Mouse (Mus musculus): ENCODE results near the gene Rnf181. TPM values are rescaled to one million over a fixed set of nuclear protein-coding genes. Genes with fewer than 3 reads are reported as not detected.

The Rnf181 gene
- polyA plus RNA-seq, 1 experiment from 2014 or later: 103 TPM

- H3K4me2 ChIP-seq (replicated peaks; ENCODE audit: low read depth, low read length): no peak overlapping the region
- no peak for ATAC-seq (ENCODE audit: low FRiP score, low TSS enrichment)
Observed at GRCm38 (mm10) chr6:72352636-72353405, 13.9 kb downstream of the Rnf181 start.

GRCm38 (mm10) chr6:72350214-72350613, 16.5 kb downstream of the Rnf181 start:
- Histone ChIP-seq H3K9ac (ENCODE audit: low read depth, low read length) (no peak overlapping the region), H3K4me1 (ENCODE audit: control insufficient read depth, insufficient read depth, low read length) (peaks cover 13% of the 10 kb centered on the region), H3K27ac (ENCODE audit: low read depth, low read length) (no peak overlapping the region), H3K4me2 (replicated peaks; ENCODE audit: low read depth, low read length) (no peak overlapping the region), H3K27me3 (ENCODE audit: control insufficient read depth, insufficient read depth, low read length) (no peaks in the 10 kb centered on the region), H3K4me3 (ENCODE audit: low read length) (no peak overlapping the region), H3K9me3 (ENCODE audit: control insufficient read depth, low read length) (no peaks in the 10 kb centered on the region), H3K36me3 (ENCODE audit: control insufficient read depth, insufficient read depth, low read length) (peaks cover 25% of the 10 kb centered on the region)
- WGBS: 86% methylated on average over 2 of the region's 2 CpGs
- ATAC-seq (ENCODE audit: low FRiP score, low TSS enrichment): no peak

More at GRCm38 (mm10) chr6:72352636-72353405, 13.9 kb downstream of the Rnf181 start:
- no peaks in the 10 kb centered on the region for H3K9me3 ChIP-seq (ENCODE audit: control insufficient read depth, low read length)
- WGBS: 75% methylated on average over 5 of the region's 5 CpGs
- H3K9ac ChIP-seq (ENCODE audit: low read depth, low read length): no peak overlapping the region
- H3K4me1 ChIP-seq (ENCODE audit: control insufficient read depth, insufficient read depth, low read length): peaks cover 6% of the 10 kb centered on the region
- peaks cover 28% of the 10 kb centered on the region for H3K36me3 ChIP-seq (ENCODE audit: control insufficient read depth, insufficient read depth, low read length)
- no peaks in the 10 kb centered on the region for H3K27me3 ChIP-seq (ENCODE audit: control insufficient read depth, insufficient read depth, low read length)
- H3K27ac ChIP-seq (ENCODE audit: low read depth, low read length): no peak overlapping the region
- no peak overlapping the region for H3K4me3 ChIP-seq (ENCODE audit: low read length)

GRCm38 (mm10) chr6:72348411-72348810, 18.3 kb downstream of the Rnf181 start:
- peak overlapping the region; percentile 76; the same call in 1 of the 2 replicates for H3K9ac ChIP-seq (ENCODE audit: low read depth, low read length)
- ATAC-seq (ENCODE audit: low FRiP score, low TSS enrichment): no peak
- peak overlapping the region; percentile 50 for H3K4me3 ChIP-seq (ENCODE audit: low read length)

GRCm38 (mm10) chr6:72347166-72347941, 19.4 kb downstream of the Rnf181 start, which contains the start of gene 0610030E20Rik:
Gene 0610030E20Rik, plus strand, starts transcription at chr6:72347317.
- peaks cover 25% of the 10 kb centered on the region for H3K4me1 ChIP-seq (ENCODE audit: control insufficient read depth, insufficient read depth, low read length)
- H3K9ac ChIP-seq (ENCODE audit: low read depth, low read length): peak within 1 kb of the TSS; percentile 76
- peak within 1 kb of the TSS; percentile 75 for H3K27ac ChIP-seq (ENCODE audit: low read depth, low read length)
- H3K36me3 ChIP-seq (ENCODE audit: control insufficient read depth, insufficient read depth, low read length): peaks cover 25% of the 10 kb centered on the region
- peak; percentile 73 for ATAC-seq (ENCODE audit: low FRiP score, low TSS enrichment)
- no peaks in the 10 kb centered on the region for H3K9me3 ChIP-seq (ENCODE audit: control insufficient read depth, low read length)
- peak within 1 kb of the TSS; percentile 68 for H3K4me2 ChIP-seq (replicated peaks; ENCODE audit: low read depth, low read length)
- no peaks in the 10 kb centered on the region for H3K27me3 ChIP-seq (ENCODE audit: control insufficient read depth, insufficient read depth, low read length)
- under 1% methylated on average over 62 of the region's 72 CpGs for WGBS
- H3K4me3 ChIP-seq (ENCODE audit: low read length): peak within 1 kb of the TSS; percentile 50

More at GRCm38 (mm10) chr6:72348411-72348810, 18.3 kb downstream of the Rnf181 start:
- WGBS: 86% methylated on average over 10 of the region's 10 CpGs
- H3K27me3 ChIP-seq (ENCODE audit: control insufficient read depth, insufficient read depth, low read length): no peaks in the 10 kb centered on the region
- H3K4me1 ChIP-seq (ENCODE audit: control insufficient read depth, insufficient read depth, low read length): peaks cover 24% of the 10 kb centered on the region
- H3K27ac ChIP-seq (ENCODE audit: low read depth, low read length): no peak overlapping the region
- no peaks in the 10 kb centered on the region for H3K9me3 ChIP-seq (ENCODE audit: control insufficient read depth, low read length)
- H3K4me2 ChIP-seq (replicated peaks; ENCODE audit: low read depth, low read length): peak overlapping the region; percentile 68
- peaks cover 25% of the 10 kb centered on the region for H3K36me3 ChIP-seq (ENCODE audit: control insufficient read depth, insufficient read depth, low read length)

GRCm38 (mm10) chr6:72346261-72346660, 20.5 kb downstream of the Rnf181 start:
- WGBS: 86% methylated on average over 4 of the region's 4 CpGs
- Histone ChIP-seq H3K27ac (ENCODE audit: low read depth, low read length) (no peak overlapping the region), H3K4me1 (ENCODE audit: control insufficient read depth, insufficient read depth, low read length) (peaks cover 25% of the 10 kb centered on the region), H3K36me3 (ENCODE audit: control insufficient read depth, insufficient read depth, low read length) (peaks cover 26% of the 10 kb centered on the region), H3K4me3 (ENCODE audit: low read length) (0 out of 2 replicates have a peak overlapping the region, but pooled peaks have one; percentile 50), H3K27me3 (ENCODE audit: control insufficient read depth, insufficient read depth, low read length) (no peaks in the 10 kb centered on the region), H3K4me2 (replicated peaks; ENCODE audit: low read depth, low read length) (no peak overlapping the region; the same call in 1 of the 2 replicates), H3K9me3 (ENCODE audit: control insufficient read depth, low read length) (no peaks in the 10 kb centered on the region), H3K9ac (ENCODE audit: low read depth, low read length) (no peak overlapping the region)
- ATAC-seq (ENCODE audit: low FRiP score, low TSS enrichment): no peak

GRCm38 (mm10) chr6:72345633-72346032, 21.1 kb downstream of the Rnf181 start:
- Histone ChIP-seq H3K4me3 (ENCODE audit: low read length) (peak overlapping the region; percentile 86), H3K9me3 (ENCODE audit: control insufficient read depth, low read length) (no peaks in the 10 kb centered on the region), H3K9ac (ENCODE audit: low read depth, low read length) (no peak overlapping the region; the same call in 1 of the 2 replicates), H3K4me1 (ENCODE audit: control insufficient read depth, insufficient read depth, low read length) (peaks cover 25% of the 10 kb centered on the region), H3K4me2 (replicated peaks; ENCODE audit: low read depth, low read length) (peak overlapping the region; percentile 88), H3K27me3 (ENCODE audit: control insufficient read depth, insufficient read depth, low read length) (no peaks in the 10 kb centered on the region), H3K36me3 (ENCODE audit: control insufficient read depth, insufficient read depth, low read length) (peaks cover 24% of the 10 kb centered on the region), H3K27ac (ENCODE audit: low read depth, low read length) (no peak overlapping the region)
- WGBS: 53% methylated on average over 6 of the region's 6 CpGs
- no peak for ATAC-seq (ENCODE audit: low FRiP score, low TSS enrichment)

GRCm38 (mm10) chr6:72345074-72345567, 21.6 kb downstream of the Rnf181 start, which contains the start of gene Usp39:
Gene Usp39, minus strand, starts transcription at chr6:72345184.
- Histone ChIP-seq H3K4me3 (ENCODE audit: low read length) (peak within 1 kb of the TSS; percentile 86), H3K36me3 (ENCODE audit: control insufficient read depth, insufficient read depth, low read length) (peaks cover 19% of the 10 kb centered on the region), H3K9me3 (ENCODE audit: control insufficient read depth, low read length) (no peaks in the 10 kb centered on the region), H3K27me3 (ENCODE audit: control insufficient read depth, insufficient read depth, low read length) (no peaks in the 10 kb centered on the region), H3K4me2 (replicated peaks; ENCODE audit: low read depth, low read length) (peak within 1 kb of the TSS; percentile 88), H3K9ac (ENCODE audit: low read depth, low read length) (peak within 1 kb of the TSS; percentile 84), H3K27ac (ENCODE audit: low read depth, low read length) (no peak within 1 kb of the TSS), H3K4me1 (ENCODE audit: control insufficient read depth, insufficient read depth, low read length) (peaks cover 25% of the 10 kb centered on the region)
- ATAC-seq (ENCODE audit: low FRiP score, low TSS enrichment): peak; percentile 70
- under 1% methylated on average over 30 of the region's 30 CpGs for WGBS

- H3K4me3 ChIP-seq (ENCODE audit: low read length): peak overlapping the region; percentile 86
- H3K9ac ChIP-seq (ENCODE audit: low read depth, low read length): peak overlapping the region; percentile 84
- no peaks in the 10 kb centered on the region for H3K9me3 ChIP-seq (ENCODE audit: control insufficient read depth, low read length)
- peaks cover 19% of the 10 kb centered on the region for H3K36me3 ChIP-seq (ENCODE audit: control insufficient read depth, insufficient read depth, low read length)
- ATAC-seq (ENCODE audit: low FRiP score, low TSS enrichment): 0 out of 2 replicates have a peak, but pooled peaks have one; percentile 20
- under 1% methylated on average over 42 of the region's 42 CpGs for WGBS
- H3K27ac ChIP-seq (ENCODE audit: low read depth, low read length): no peak overlapping the region
- peaks cover 25% of the 10 kb centered on the region for H3K4me1 ChIP-seq (ENCODE audit: control insufficient read depth, insufficient read depth, low read length)
- peak overlapping the region; percentile 88 for H3K4me2 ChIP-seq (replicated peaks; ENCODE audit: low read depth, low read length)
- no peaks in the 10 kb centered on the region for H3K27me3 ChIP-seq (ENCODE audit: control insufficient read depth, insufficient read depth, low read length)
Observed at GRCm38 (mm10) chr6:72344396-72345073, 22.2 kb downstream of the Rnf181 start.
